Mouse (Mus musculus) forebrain, embryonic 16.5 days (tissue): ENCODE data around the gene Slc35d3. TPM values are rescaled to one million over a fixed set of nuclear protein-coding genes. Genes with fewer than 3 reads are reported as not detected.

Experiments
- ATAC-seq: fragments of 200-750 bp; cut with Nextera tagmentation; 2 replicates; pipeline ENCODE4 v1.8.0; 2017; ENCODE audit warnings: mild to moderate bottlenecking, moderate library complexity
- H3K27ac ChIP-seq: fragments of 300-500 bp; sonication (generic); 2 replicates; pipeline ENCODE4 v1.5.1; 2014; ENCODE audit warnings: low read length, control low read depth
- H3K27me3 ChIP-seq: fragments of 300-500 bp; sonication (generic); replicated peaks from 2 replicates; pipeline ENCODE4 v1.6.1; 2014; ENCODE audit warnings: low read length; ENCODE audit not compliant: control insufficient read depth, insufficient read depth
- H3K36me3 ChIP-seq: fragments of 300-500 bp; sonication (generic); 2 replicates; pipeline ENCODE4 v1.6.1; 2014; ENCODE audit not compliant: control insufficient read depth, insufficient read depth
- H3K4me1 ChIP-seq: fragments of 300-500 bp; sonication (generic); replicated peaks from 2 replicates; pipeline ENCODE4 v1.6.1; 2014; ENCODE audit warnings: low read length; ENCODE audit not compliant: control insufficient read depth, insufficient read depth
- H3K4me2 ChIP-seq: fragments of 300-500 bp; sonication (generic); 2 replicates; pipeline ENCODE4 v1.6.1; 2014; ENCODE audit warnings: mild to moderate bottlenecking, low read length, control low read depth
- H3K4me3 ChIP-seq: fragments of 300-500 bp; sonication (generic); replicated peaks from 2 replicates; pipeline ENCODE4 v1.5.1; 2014; ENCODE audit warnings: mild to moderate bottlenecking, low read length, control low read depth
- H3K9ac ChIP-seq: fragments of 300-500 bp; sonication (generic); replicated peaks from 2 replicates; pipeline ENCODE4 v1.6.1; 2014; ENCODE audit warnings: low read depth, low read length, control low read depth
- H3K9me3 ChIP-seq: fragments of 300-500 bp; sonication (generic); 2 replicates; pipeline ENCODE4 v1.6.1; 2016; ENCODE audit warnings: low read length; ENCODE audit not compliant: control insufficient read depth
- WGBS: fragments of 180-500 bp; shearing (Covaris S2); extraction: QIAGEN DNeasy Blood & Tissue Kit; methylation state at CpG from one replicate; pipeline ENCODE4 v1.1.7; 2014; 5-methylcytosine and 5-hydroxymethylcytosine counted together
- polyA plus RNA-seq: library from polyadenylated mRNA; unstranded; fragments of >200 nt; fragmentation: Nextera tagmentation; extraction: Ambion mirVana; gene quantifications from 2 replicates; pipeline ENCODE4 v1.2.1, GENCODE M21; 2015

The Slc35d3 gene
- polyA plus RNA-seq, 1 experiment from 2014 or later, result 1.8 TPM

DNA sequence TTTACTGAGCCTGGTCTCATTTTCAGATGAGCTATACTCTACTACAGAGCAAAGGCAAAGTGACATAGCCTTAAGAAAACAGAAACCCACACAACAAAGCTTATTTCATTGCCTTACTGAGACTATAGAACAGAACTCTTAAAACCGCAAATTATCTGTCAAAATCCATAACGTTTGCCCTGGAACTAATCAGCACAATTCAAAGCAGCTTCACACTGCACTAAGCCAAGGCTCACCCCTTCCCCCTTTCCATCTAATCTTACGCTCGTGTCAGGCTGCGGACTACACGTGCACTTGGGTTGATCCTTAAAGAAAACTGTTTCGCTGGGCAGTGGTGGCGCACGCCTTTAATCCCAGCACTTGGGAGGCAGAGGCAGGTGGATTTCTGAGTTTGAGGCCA is 26.4 kb upstream of the Slc35d3 start:
- H3K36me3 ChIP-seq, result no peaks in the 10 kb centered on the region
- H3K9ac ChIP-seq, result no peak overlapping the region
- H3K27me3 ChIP-seq, result no peaks in the 10 kb centered on the region
- ATAC-seq, result no peak
- whole genome bisulfite sequencing, result 87% methylated on average over 9 of the region's 9 CpGs
- no peak overlapping the region for H3K27ac ChIP-seq
- no peaks in the 10 kb centered on the region for H3K4me1 ChIP-seq
- H3K4me3 ChIP-seq, result no peak overlapping the region
- H3K9me3 ChIP-seq, result no peaks in the 10 kb centered on the region
- H3K4me2 ChIP-seq, result no peak overlapping the region

DNA sequence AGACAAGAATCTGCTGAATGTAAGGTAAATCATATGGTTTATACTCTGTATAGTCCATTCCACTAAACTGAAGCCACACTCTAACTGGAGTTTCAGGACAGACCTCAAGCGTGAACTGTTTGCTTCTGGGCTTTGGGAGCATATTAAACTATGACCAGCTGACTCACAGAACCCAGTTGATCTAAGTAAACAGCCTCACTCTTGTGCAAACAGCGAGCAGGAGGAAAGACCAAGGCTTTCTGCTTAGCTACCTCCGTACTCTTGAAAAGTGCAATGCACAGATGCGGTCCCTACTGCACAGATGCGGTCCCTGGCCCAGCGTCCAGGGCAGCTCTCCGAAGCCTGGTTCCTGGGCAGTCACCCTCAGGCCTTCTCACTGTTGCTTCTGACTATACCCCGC is 26.0 kb upstream of the Slc35d3 start:
- Histone ChIP-seq H3K4me2 (no peak overlapping the region), H3K27me3 (no peaks in the 10 kb centered on the region), H3K27ac (no peak overlapping the region), H3K4me3 (no peak overlapping the region), H3K36me3 (no peaks in the 10 kb centered on the region), H3K4me1 (no peaks in the 10 kb centered on the region), H3K9me3 (no peaks in the 10 kb centered on the region), H3K9ac (no peak overlapping the region)
- ATAC-seq, result no peak
- 90% methylated on average over 8 of the region's 8 CpGs for WGBS

DNA sequence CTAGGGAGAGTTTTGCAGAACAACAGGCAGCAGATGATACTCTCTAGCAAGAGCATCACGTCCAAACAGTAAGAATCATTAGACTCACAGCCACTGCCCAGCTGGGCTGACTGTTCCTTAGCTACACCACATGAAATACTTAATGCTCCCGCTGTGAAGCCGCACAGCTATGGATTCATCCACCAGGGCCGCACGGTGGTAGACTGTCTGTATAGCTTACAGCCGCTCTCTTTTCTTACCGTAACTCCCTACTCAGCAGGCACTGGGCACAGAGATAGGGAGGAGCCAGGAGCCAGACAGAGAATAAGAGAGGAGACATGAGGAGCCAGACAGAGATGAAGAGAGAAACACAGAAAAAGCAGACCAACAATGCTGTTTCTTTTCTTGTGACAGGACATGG is 25.4 kb upstream of the Slc35d3 start:
- no peaks in the 10 kb centered on the region for H3K9me3 ChIP-seq
- H3K27ac ChIP-seq, result no peak overlapping the region
- 49% methylated on average over 7 of the region's 7 CpGs for WGBS
- no peak overlapping the region for H3K4me3 ChIP-seq
- H3K9ac ChIP-seq, result no peak overlapping the region
- H3K27me3 ChIP-seq, result no peaks in the 10 kb centered on the region
- no peak for ATAC-seq
- H3K4me2 ChIP-seq, result no peak overlapping the region
- H3K4me1 ChIP-seq, result no peaks in the 10 kb centered on the region
- H3K36me3 ChIP-seq, result no peaks in the 10 kb centered on the region

DNA sequence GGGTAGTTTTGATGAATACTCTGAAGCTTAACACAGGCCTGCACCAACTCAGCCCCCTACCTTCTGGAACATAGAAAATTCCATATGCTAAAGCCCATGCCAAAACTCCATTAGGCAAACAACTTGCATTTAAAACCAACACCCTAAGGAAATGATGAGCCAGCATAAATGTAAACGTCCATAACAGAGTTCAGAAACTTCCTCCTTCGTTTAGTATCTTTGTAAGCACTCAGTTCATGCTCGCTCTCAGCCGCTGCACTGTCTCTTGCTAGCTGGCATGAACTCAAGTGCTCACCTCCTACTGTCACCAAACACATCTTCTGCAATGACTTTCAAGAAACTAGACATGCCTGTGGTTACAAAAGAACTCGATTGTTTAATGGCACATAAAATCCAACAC is 24.1 kb upstream of the Slc35d3 start:
- no peaks in the 10 kb centered on the region for H3K4me1 ChIP-seq
- H3K27me3 ChIP-seq, result no peaks in the 10 kb centered on the region
- 85% methylated on average over 5 of the region's 5 CpGs for WGBS
- no peak overlapping the region for H3K4me3 ChIP-seq
- H3K9me3 ChIP-seq, result no peaks in the 10 kb centered on the region
- H3K36me3 ChIP-seq, result no peaks in the 10 kb centered on the region
- no peak overlapping the region for H3K27ac ChIP-seq
- no peak for ATAC-seq
- H3K9ac ChIP-seq, result no peak overlapping the region
- no peak overlapping the region for H3K4me2 ChIP-seq

DNA sequence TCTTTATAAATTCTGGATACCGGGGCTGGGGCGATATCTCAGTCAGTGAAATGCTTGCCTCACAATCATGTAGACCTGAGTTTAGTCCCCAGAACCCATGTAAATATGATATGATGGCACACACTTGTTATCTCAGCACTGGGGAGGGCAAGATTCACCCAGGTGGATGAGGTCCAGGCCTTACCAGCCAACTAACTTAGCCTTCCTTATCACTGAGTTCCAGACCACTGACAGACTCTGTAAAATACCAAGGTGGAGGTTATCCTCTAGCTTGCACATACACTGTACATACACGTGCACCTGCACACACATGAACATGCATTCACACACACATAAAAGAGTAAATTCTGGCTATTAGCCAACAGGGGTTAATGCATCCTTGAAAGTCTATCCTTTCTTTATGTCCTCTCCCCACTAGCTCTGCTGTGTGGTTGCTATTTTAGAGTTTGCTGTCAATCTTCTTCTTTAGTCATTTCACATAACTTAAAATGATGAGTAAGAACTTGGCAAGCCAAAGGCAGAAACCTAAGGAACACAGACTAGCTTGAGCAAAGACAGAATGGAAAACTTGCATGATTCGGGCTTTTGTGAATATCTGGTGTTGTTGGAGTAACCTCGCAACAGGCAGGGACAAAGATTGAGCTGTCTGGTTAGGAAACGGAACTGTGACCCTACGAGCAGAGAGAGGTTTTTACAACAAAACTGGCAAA is 4.5 kb upstream of the Slc35d3 start:
- no peak overlapping the region for H3K4me3 ChIP-seq
- ATAC-seq, result no peak
- no peak overlapping the region for H3K27ac ChIP-seq
- no peaks in the 10 kb centered on the region for H3K36me3 ChIP-seq
- H3K4me1 ChIP-seq, result peaks cover 15% of the 10 kb centered on the region
- peaks cover 24% of the 10 kb centered on the region for H3K27me3 ChIP-seq
- 88% methylated on average over 7 of the region's 7 CpGs for WGBS
- no peak overlapping the region for H3K4me2 ChIP-seq
- H3K9me3 ChIP-seq, result no peaks in the 10 kb centered on the region
- no peak overlapping the region for H3K9ac ChIP-seq

DNA sequence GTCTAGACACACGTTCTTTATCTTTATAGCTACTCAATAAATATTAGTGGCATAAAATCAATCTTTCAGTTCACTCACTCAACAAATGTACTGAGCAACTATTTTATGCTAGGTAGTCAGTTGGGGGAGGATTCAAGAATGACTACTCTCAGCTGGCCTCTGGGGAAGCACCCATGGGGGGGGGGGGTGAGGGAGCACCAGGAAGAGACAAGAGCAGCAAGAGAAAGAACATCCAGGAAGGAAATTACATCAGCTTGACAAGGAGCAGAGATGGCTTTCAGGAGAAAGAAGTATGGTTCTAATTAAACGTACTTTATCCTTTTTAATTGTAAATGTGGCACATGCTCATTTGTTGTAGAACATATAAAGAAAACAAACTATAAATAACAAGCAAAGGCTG is 2.4 kb upstream of the Slc35d3 start:
- Histone ChIP-seq H3K4me3 (no peak overlapping the region), H3K9ac (no peak overlapping the region), H3K27ac (no peak overlapping the region), H3K36me3 (no peaks in the 10 kb centered on the region), H3K4me2 (no peak overlapping the region), H3K4me1 (peaks cover 31% of the 10 kb centered on the region), H3K27me3 (peaks cover 38% of the 10 kb centered on the region), H3K9me3 (no peaks in the 10 kb centered on the region)
- 69% methylated on average over 2 of the region's 2 CpGs for WGBS
- no peak for ATAC-seq

DNA sequence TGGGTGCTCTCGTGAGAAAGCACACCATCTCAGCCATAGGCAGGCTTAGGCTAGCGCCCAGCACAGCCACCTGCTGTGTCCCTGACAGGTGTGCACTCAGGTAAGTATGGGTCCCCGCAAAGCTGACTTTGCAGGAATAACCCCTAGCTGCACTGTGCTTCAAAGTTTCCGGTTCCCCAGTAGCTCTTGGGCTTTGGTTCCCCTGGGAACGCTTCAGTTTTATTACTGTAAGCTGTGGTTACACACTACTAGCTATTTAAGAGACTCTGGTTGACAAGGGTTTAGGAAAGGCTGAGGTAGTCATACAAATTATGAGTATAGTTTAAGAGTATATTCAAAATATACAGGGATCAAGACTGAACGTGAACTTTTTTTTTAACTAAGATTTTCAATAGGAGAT is 1.5 kb upstream of the Slc35d3 start:
- no peak overlapping the region for H3K9ac ChIP-seq
- H3K27ac ChIP-seq, result no peak overlapping the region
- H3K27me3 ChIP-seq, result peaks cover 41% of the 10 kb centered on the region
- H3K9me3 ChIP-seq, result no peaks in the 10 kb centered on the region
- 36% methylated on average over 6 of the region's 6 CpGs for WGBS
- H3K4me1 ChIP-seq, result peaks cover 31% of the 10 kb centered on the region
- H3K4me3 ChIP-seq, result no peak overlapping the region
- no peak for ATAC-seq
- H3K36me3 ChIP-seq, result no peaks in the 10 kb centered on the region
- no peak overlapping the region for H3K4me2 ChIP-seq

DNA sequence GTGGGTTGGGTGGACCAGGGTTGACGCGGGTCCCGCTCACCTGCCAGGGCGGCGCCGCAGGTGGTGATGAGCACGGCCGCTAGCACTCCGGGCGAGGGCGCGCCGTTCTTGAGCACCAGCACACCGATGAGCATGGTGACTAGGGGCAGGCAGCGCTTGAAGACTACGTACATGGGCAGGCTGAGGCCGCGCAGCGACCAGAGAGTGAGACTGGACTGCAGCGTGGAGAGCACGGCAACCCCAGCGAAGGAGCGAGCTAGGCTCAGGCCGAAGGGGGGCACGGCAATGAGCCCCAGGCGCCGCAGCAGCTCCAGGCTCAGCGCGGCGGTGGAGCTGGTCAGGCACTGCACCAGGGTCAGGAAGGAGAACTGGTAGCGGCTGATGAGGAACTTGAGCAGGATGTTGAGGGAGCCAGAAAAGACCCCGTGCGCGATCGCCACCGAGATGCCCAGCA is 688 bp downstream of the Slc35d3 start:
- Histone ChIP-seq H3K4me2 (peak overlapping the region; percentile 99), H3K4me3 (peak overlapping the region; percentile 58), H3K27ac (no peak overlapping the region), H3K9me3 (no peaks in the 10 kb centered on the region), H3K27me3 (peaks cover 44% of the 10 kb centered on the region), H3K36me3 (no peaks in the 10 kb centered on the region), H3K4me1 (peaks cover 31% of the 10 kb centered on the region), H3K9ac (peak overlapping the region; percentile 59)
- 0% methylated on average over 36 of the region's 36 CpGs for WGBS
- ATAC-seq, result peak; percentile 47

DNA sequence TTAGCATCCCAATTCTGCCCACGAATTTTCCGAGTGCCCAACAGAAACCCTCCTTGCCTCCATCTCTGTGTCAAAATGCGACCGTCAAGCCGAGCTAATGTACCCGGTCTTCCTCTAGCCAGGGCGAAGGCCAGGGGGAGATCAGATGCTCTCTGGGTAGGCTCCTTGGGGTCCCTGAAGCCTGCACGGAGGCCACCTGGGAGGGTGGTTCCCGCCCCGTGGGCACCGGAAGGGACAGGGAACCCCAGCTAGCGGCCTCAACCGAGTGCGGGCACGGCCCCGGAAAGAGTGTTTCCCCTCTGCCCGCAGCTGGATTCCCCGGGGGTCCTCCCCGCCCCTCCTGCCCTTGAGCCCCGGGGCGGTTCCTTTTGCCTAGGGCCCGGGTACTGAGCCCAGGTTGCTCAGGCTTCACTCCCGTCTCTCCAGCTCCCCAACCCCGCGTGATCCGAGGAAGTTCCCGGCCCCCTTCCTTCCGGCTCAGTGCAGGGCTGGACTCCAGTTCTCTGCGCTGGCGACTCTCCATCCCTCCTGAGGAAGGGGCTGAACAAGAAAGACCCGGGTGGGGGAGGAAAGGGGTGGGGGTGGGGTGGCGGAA is 1.4 kb downstream of the Slc35d3 start:
- no peaks in the 10 kb centered on the region for H3K36me3 ChIP-seq
- H3K4me1 ChIP-seq, result peaks cover 31% of the 10 kb centered on the region
- H3K4me3 ChIP-seq, result peak overlapping the region; percentile 58
- no peak overlapping the region for H3K27ac ChIP-seq
- peaks cover 44% of the 10 kb centered on the region for H3K27me3 ChIP-seq
- peak; percentile 43 for ATAC-seq
- peak overlapping the region; percentile 35 for H3K9ac ChIP-seq
- peak overlapping the region; percentile 99 for H3K4me2 ChIP-seq
- under 1% methylated on average over 31 of the region's 32 CpGs for WGBS
- no peaks in the 10 kb centered on the region for H3K9me3 ChIP-seq
